Mouse (Mus musculus) neural tube, embryonic 14.5 days (tissue): Measurements from ENCODE around the gene D5Ertd579e. TPM values are rescaled to one million over a fixed set of nuclear protein-coding genes. Genes with fewer than 3 reads are reported as not detected.

Experiments used
- ATAC-seq: fragments of 200-750 bp; cut with Nextera tagmentation; 2 replicates; pipeline ENCODE4 v1.8.0; 2017; ENCODE audit warnings: low read depth, mild to moderate bottlenecking, moderate TSS enrichment, moderate library complexity
- H3K27ac ChIP-seq: fragments of 300-500 bp; sonication (generic); 2 replicates; pipeline ENCODE4 v1.5.1; 2014; ENCODE audit warnings: low read depth, mild to moderate bottlenecking, control low read depth, low read length, moderate library complexity, mixed read lengths
- H3K27me3 ChIP-seq: fragments of 300-500 bp; sonication (generic); 2 replicates; pipeline ENCODE4 v1.6.1; 2014; ENCODE audit warnings: low read length; ENCODE audit not compliant: control insufficient read depth, insufficient read depth
- H3K36me3 ChIP-seq: fragments of 300-500 bp; sonication (generic); 2 replicates; pipeline ENCODE4 v1.6.1; 2014; ENCODE audit warnings: low read length, mixed read lengths; ENCODE audit not compliant: control insufficient read depth, insufficient read depth
- H3K4me1 ChIP-seq: fragments of 300-500 bp; sonication (generic); 2 replicates; pipeline ENCODE4 v1.6.1; 2014; ENCODE audit warnings: low read length; ENCODE audit not compliant: control insufficient read depth, insufficient read depth
- H3K4me2 ChIP-seq: fragments of 300-500 bp; sonication (generic); 2 replicates; pipeline ENCODE4 v1.6.1; 2014; ENCODE audit warnings: mild to moderate bottlenecking, low read depth, low read length, control low read depth
- H3K4me3 ChIP-seq: fragments of 300-500 bp; sonication (generic); 2 replicates; pipeline ENCODE4 v1.5.1; 2014; ENCODE audit warnings: low read depth, low read length, control low read depth, mixed read lengths
- H3K9ac ChIP-seq: fragments of 300-500 bp; sonication (generic); replicated peaks from 2 replicates; pipeline ENCODE4 v1.6.1; 2014; ENCODE audit warnings: low read depth, mild to moderate bottlenecking, control low read depth, low read length, mixed read lengths
- H3K9me3 ChIP-seq: fragments of 300-500 bp; sonication (generic); 2 replicates; pipeline ENCODE4 v1.6.1; 2016; ENCODE audit warnings: low read length; ENCODE audit not compliant: control insufficient read depth
- WGBS: fragments of 180-500 bp; shearing (Covaris S2); extraction: QIAGEN DNeasy Blood & Tissue Kit; methylation state at CpG from one replicate; pipeline ENCODE4 v1.1.7; 2014; 5-methylcytosine and 5-hydroxymethylcytosine counted together
- polyA plus RNA-seq: library from polyadenylated mRNA; unstranded; fragments of >200 nt; fragmentation: Nextera tagmentation; extraction: Ambion mirVana; gene quantifications from 2 replicates; pipeline ENCODE4 v1.2.1, GENCODE M21; 2014

Gene D5Ertd579e
- polyA plus RNA-seq, 1 experiment from 2014 or later = 46.8 TPM

- no peak overlapping the region for H3K9ac ChIP-seq
- H3K27me3 ChIP-seq = no peaks in the 10 kb centered on the region
- no peaks in the 10 kb centered on the region for H3K36me3 ChIP-seq
- no peak for ATAC-seq
- no peaks in the 10 kb centered on the region for H3K4me1 ChIP-seq
- no peak overlapping the region for H3K4me2 ChIP-seq
- no peak overlapping the region for H3K4me3 ChIP-seq
- WGBS = 70% methylated on average over 2 of the region's 2 CpGs
- H3K27ac ChIP-seq = no peak overlapping the region
- no peaks in the 10 kb centered on the region for H3K9me3 ChIP-seq
Observed at GRCm38 (mm10) chr5:36567627-36568026, 128.2 kb downstream of the D5Ertd579e start.

- WGBS = 91% methylated on average over 9 of the region's 9 CpGs
- H3K27ac ChIP-seq = no peak overlapping the region
- H3K9me3 ChIP-seq = no peaks in the 10 kb centered on the region
- H3K36me3 ChIP-seq = no peaks in the 10 kb centered on the region
- no peak for ATAC-seq
- no peak overlapping the region for H3K9ac ChIP-seq
- H3K4me2 ChIP-seq = no peak overlapping the region
- no peaks in the 10 kb centered on the region for H3K4me1 ChIP-seq
- no peaks in the 10 kb centered on the region for H3K27me3 ChIP-seq
- no peak overlapping the region for H3K4me3 ChIP-seq
Observed at GRCm38 (mm10) chr5:36564530-36564929, 131.3 kb downstream of the D5Ertd579e start.

GRCm38 (mm10) chr5:36563741-36564140 is 132.1 kb downstream of the D5Ertd579e start:
- ATAC-seq = no peak
- 95% methylated on average over 6 of the region's 6 CpGs for WGBS
- H3K4me1 ChIP-seq = no peaks in the 10 kb centered on the region
- no peaks in the 10 kb centered on the region for H3K36me3 ChIP-seq
- H3K4me3 ChIP-seq = no peak overlapping the region
- H3K4me2 ChIP-seq = no peak overlapping the region
- no peaks in the 10 kb centered on the region for H3K9me3 ChIP-seq
- no peaks in the 10 kb centered on the region for H3K27me3 ChIP-seq
- no peak overlapping the region for H3K27ac ChIP-seq
- no peak overlapping the region for H3K9ac ChIP-seq

GRCm38 (mm10) chr5:36562791-36563445 is 132.9 kb downstream of the D5Ertd579e start:
- WGBS = 95% methylated on average over 10 of the region's 10 CpGs

GRCm38 (mm10) chr5:36561509-36561908 is 134.3 kb downstream of the D5Ertd579e start:
- no peak overlapping the region for H3K4me3 ChIP-seq
- no peak overlapping the region for H3K27ac ChIP-seq
- no peaks in the 10 kb centered on the region for H3K36me3 ChIP-seq
- WGBS = 91% methylated on average over 4 of the region's 4 CpGs
- no peaks in the 10 kb centered on the region for H3K9me3 ChIP-seq
- no peak overlapping the region for H3K9ac ChIP-seq
- no peaks in the 10 kb centered on the region for H3K27me3 ChIP-seq
- no peaks in the 10 kb centered on the region; the same call in 1 of the 2 replicates for H3K4me1 ChIP-seq
- H3K4me2 ChIP-seq = no peak overlapping the region
- ATAC-seq = no peak

More at GRCm38 (mm10) chr5:36562791-36563445, 132.9 kb downstream of the D5Ertd579e start:
- Histone ChIP-seq H3K4me3 (no peak overlapping the region), H3K27ac (no peak overlapping the region), H3K9me3 (no peaks in the 10 kb centered on the region), H3K36me3 (no peaks in the 10 kb centered on the region), H3K4me1 (no peaks in the 10 kb centered on the region), H3K27me3 (no peaks in the 10 kb centered on the region), H3K4me2 (no peak overlapping the region), H3K9ac (no peak overlapping the region)
- no peak for ATAC-seq

- WGBS = 95% methylated on average over 4 of the region's 4 CpGs
- H3K9ac ChIP-seq = no peak overlapping the region
- H3K9me3 ChIP-seq = no peaks in the 10 kb centered on the region
- no peak for ATAC-seq
- no peak overlapping the region for H3K4me3 ChIP-seq
- H3K27ac ChIP-seq = no peak overlapping the region
- no peaks in the 10 kb centered on the region for H3K36me3 ChIP-seq
- H3K4me1 ChIP-seq = no peaks in the 10 kb centered on the region; the same call in 1 of the 2 replicates
- H3K27me3 ChIP-seq = no peaks in the 10 kb centered on the region
- no peak overlapping the region for H3K4me2 ChIP-seq
Observed at GRCm38 (mm10) chr5:36560490-36560889, 135.3 kb downstream of the D5Ertd579e start.

GRCm38 (mm10) chr5:36559510-36560235 is 136.2 kb downstream of the D5Ertd579e start:
- Histone ChIP-seq H3K4me1 (no peaks in the 10 kb centered on the region; the same call in 1 of the 2 replicates), H3K27me3 (no peaks in the 10 kb centered on the region), H3K27ac (no peak overlapping the region), H3K4me3 (no peak overlapping the region), H3K36me3 (no peaks in the 10 kb centered on the region), H3K4me2 (no peak overlapping the region), H3K9ac (no peak overlapping the region), H3K9me3 (no peaks in the 10 kb centered on the region)
- 93% methylated on average over 6 of the region's 6 CpGs for WGBS
- no peak for ATAC-seq

GRCm38 (mm10) chr5:36559106-36559505 is 136.7 kb downstream of the D5Ertd579e start:
- no peaks in the 10 kb centered on the region for H3K36me3 ChIP-seq
- H3K9ac ChIP-seq = no peak overlapping the region
- no peaks in the 10 kb centered on the region for H3K27me3 ChIP-seq
- H3K27ac ChIP-seq = no peak overlapping the region
- H3K4me3 ChIP-seq = no peak overlapping the region
- no peak overlapping the region for H3K4me2 ChIP-seq
- H3K4me1 ChIP-seq = no peaks in the 10 kb centered on the region; the same call in 1 of the 2 replicates
- WGBS = 80% methylated on average over 5 of the region's 5 CpGs
- no peak for ATAC-seq
- no peaks in the 10 kb centered on the region for H3K9me3 ChIP-seq

- ATAC-seq = no peak
Observed at GRCm38 (mm10) chr5:36558526-36558925, 137.3 kb downstream of the D5Ertd579e start.

More at GRCm38 (mm10) chr5:36558526-36558925, 137.3 kb downstream of the D5Ertd579e start:
- H3K9ac ChIP-seq = no peak overlapping the region
- H3K4me1 ChIP-seq = no peaks in the 10 kb centered on the region; the same call in 1 of the 2 replicates
- no peak overlapping the region for H3K27ac ChIP-seq
- 91% methylated on average over 2 of the region's 2 CpGs for WGBS
- no peak overlapping the region for H3K4me3 ChIP-seq
- no peak overlapping the region for H3K4me2 ChIP-seq
- H3K36me3 ChIP-seq = no peaks in the 10 kb centered on the region
- no peaks in the 10 kb centered on the region for H3K27me3 ChIP-seq
- no peaks in the 10 kb centered on the region for H3K9me3 ChIP-seq
